Mouse (Mus musculus): ENCODE data around the gene Jarid2.

Gene Jarid2

GRCm38 (mm10) chr13:44774351-44774750, 45.1 kb downstream of the Jarid2 start:
- CTCF ChIA-PET = interaction anchor here (0.5 kb wide), 1 partner anchor 14 kb away, joined by 3 read pairs; no protein-coding TSS in a partner anchor

- CTCF ChIA-PET = interaction anchor here (1.1 kb wide), 1 partner anchor 451 kb away, joined by 3 read pairs; no protein-coding TSS in a partner anchor
Measured at GRCm38 (mm10) chr13:44775396-44775795, 46.1 kb downstream of the Jarid2 start.

DNA sequence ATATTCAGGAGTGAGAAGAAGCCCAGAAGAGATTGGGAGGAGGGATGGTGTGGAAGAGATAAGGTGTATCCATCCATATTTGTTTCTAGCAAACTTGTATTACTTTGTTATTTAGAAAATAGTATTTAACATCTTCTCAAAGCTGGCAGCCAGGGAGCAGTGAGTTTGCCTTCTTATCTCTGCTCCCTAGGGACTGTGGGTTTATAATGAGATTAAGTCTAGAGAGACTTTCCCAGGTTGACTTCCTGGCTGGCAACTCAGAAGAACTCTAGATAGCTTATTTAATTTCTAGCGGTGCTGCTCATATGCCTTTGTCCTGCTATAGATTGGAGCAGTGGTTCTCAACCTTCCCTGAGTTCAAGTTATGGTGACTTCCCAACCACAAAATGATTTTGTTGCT, 51.2 kb downstream of the Jarid2 start:
- CTCF ChIA-PET = interaction anchor here (0.6 kb wide), 1 partner anchor 1138 kb away, joined by 4 read pairs; no protein-coding TSS in a partner anchor

DNA sequence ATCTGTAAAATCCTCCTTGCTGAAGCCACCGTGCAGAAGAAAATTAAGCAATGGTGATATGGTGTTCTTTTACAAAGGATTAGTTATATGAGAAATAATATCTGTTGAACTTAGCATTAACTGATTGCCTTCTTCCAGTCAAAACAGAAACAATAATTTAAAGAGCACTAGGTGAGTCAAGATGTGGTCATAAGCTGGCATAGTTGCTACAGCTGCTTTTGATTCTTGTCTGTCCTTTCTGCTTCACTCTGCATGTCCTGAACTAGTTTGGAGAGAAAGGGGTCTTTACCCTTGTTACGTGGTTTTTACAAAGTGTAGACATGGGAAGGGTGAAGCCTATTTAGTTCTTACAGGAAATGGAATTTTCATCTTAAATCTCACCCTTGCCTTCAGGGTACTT, 51.9 kb downstream of the Jarid2 start:
- CTCF ChIA-PET = no interaction called here

DNA sequence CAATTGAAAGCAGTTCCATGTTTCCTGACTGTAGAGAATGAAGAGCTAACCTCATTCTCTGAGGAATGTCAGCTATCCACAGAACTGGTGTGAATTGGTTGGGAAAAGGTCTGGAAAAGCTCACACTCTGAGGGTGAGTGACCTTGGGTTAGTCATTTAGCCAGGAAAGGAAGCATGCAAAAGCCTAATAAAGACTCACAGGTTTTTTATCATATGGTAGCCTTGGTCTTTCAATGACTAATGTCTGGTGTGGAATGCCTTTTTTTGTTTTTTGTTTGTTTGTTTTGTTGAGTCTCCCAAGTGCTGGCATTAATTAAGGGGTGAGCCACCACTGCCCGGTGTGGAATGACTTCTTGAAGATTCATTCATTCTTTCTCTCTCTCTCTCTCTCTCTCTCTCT, 55.3 kb downstream of the Jarid2 start:
- CTCF ChIA-PET = interaction anchor here (0.7 kb wide), 1 partner anchor 686 kb away, joined by 3 read pairs; no protein-coding TSS in a partner anchor

DNA sequence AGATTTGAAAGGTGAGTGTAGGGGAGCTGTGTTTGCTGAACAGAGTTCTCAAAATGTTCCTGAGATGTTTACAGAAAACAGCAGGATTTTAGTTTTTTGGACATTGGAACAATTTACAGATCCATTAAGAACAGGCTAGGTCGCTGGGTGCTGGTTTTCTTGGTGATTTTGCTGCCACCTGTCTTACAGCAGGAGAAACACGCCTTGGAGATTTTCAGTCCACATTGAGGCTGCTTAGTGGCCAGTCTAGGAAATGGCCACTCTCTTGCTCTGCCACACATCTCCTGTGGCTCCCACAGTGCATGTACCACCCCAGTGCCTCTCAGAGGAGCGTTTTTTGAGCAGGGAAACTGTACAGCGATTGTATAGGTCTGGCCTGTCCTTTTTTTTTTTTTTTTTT, 57.0 kb downstream of the Jarid2 start:
- CTCF ChIA-PET = interaction anchor here (0.7 to 1.3 kb wide), 3 partner anchors 10 to 25 kb away, joined by 3 to 9 read pairs (median 7); no protein-coding TSS in a partner anchor

DNA sequence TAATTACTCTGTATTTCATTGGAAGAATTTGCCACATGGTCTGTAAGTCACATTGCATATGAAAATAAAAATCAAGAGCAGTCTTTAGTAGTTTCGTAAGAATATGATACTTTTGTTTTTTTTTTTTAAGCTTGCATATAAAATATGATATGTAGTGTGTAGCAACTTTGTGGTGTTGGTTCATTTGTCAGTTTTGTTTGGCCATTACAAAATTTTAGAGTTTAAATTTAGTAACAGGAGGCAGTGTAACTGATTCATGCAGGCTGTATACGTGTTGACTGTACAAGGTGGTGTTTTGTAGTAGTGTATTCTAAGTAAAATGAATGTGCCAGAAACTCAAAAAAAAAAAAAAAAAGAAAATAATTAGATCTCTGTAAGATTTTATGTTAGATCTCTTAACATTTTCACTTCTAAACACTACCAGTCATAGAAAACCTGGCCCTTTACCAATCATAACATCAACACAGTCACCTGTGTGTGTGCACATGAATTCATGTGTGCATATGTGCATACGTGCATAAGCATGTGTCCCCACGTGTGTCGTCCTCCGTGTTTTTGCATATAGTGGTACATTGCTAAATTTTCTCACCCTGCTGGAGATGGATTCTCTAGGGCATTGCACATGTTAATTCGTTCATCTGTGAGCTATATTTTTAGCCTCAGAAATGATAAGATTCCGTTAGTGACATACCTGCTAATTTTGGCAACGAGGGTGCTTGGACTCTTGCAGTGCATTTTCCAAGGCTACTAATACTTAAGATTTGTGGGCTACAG, 59.3 kb downstream of the Jarid2 start:
- CTCF ChIA-PET = interaction anchor here (0.6 kb wide), 2 partner anchors 9 to 27 kb away, joined by 3 to 5 read pairs; no protein-coding TSS in a partner anchor

- CTCF ChIA-PET = no interaction called here
Measured at GRCm38 (mm10) chr13:44789982-44790381, 60.7 kb downstream of the Jarid2 start.

DNA sequence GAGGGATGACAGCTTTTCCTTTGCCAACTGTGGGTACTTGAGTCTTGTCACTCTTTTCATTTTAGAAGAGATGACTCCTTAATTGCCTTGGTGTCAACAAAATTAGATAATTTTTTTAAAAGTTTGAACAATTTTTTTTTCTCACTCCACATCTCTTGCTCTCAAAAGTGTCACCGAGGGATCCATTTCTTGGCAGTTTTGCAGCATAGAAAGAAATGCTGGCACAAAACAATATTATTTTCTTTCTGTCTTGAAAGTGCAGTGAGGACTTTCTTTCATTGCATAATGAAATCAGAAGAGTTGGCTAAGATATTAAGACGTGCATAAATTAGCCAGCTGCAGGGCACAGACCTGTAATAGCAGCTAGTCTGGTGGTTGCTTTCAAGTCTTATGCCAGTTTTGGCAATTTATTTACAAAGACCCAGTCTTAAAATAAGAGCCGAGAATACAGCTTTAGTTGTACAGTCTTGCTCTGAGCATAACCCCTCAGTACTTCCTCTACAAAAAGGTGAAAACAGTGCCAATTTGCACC, 63.2 kb downstream of the Jarid2 start:
- CTCF ChIA-PET = no interaction called here

GRCm38 (mm10) chr13:44795891-44796290, 66.6 kb downstream of the Jarid2 start:
- CTCF ChIA-PET = interaction anchor here (0.6 kb wide), 1 partner anchor 9 kb away, joined by 9 read pairs; no protein-coding TSS in a partner anchor

DNA sequence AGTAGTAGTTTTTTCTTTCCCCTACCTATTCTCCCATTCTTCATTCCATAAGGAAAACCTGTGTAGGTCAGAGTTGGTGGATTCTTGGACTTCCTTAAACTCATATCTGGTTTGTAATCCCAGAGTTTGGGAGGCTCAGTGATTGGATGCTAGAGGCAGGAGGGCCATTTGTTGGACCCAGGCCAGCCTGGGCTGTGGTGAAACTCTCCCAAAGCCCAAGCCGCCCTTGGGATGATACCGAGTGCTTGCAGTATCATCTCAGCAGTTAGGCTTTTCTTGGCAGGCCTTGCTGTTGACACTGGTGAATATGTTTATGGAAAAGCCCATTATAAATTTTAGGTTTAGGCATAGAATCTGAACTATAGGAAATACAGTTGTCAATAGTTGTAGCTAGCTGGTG, 67.5 kb downstream of the Jarid2 start:
- CTCF ChIA-PET = no interaction called here

- CTCF ChIA-PET = interaction anchor here (0.7 kb wide), 1 partner anchor 179 kb away, joined by 3 read pairs; no protein-coding TSS in a partner anchor
Measured at GRCm38 (mm10) chr13:44798280-44798679, 69.0 kb downstream of the Jarid2 start.

GRCm38 (mm10) chr13:44799166-44799565, 69.9 kb downstream of the Jarid2 start:
- CTCF ChIA-PET = interaction anchor here (0.5 to 1.5 kb wide), 5 partner anchors 10 to 178 kb away, joined by 3 to 5 read pairs (median 4); no protein-coding TSS in a partner anchor

DNA sequence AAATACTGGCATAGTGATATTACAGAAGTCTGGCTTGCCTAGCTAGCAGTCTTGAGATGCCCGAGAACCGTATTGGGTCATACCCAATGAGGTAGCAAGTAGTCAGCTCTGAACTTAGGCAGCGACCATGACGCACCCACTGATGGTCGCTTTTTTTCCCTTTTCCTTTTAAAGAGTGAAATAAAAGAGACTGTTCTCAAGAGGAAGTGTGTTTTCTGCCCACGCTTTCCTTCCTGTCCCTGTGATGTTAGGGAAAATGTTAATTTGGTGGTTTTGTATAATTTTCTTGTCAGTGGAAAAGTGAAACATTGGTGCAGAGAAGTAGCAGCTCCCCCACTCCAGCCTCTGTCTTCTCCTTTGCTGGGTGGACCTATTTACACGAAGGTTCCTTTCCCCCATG, 70.8 kb downstream of the Jarid2 start:
- CTCF ChIA-PET = interaction anchor here (0.5 to 1.5 kb wide), 3 partner anchors 9 to 69 kb away, joined by 3 to 5 read pairs (median 4); no protein-coding TSS in a partner anchor

- CTCF ChIA-PET = interaction anchor here (0.9 kb wide), 1 partner anchor 72 kb away, joined by 10 read pairs; no protein-coding TSS in a partner anchor
Measured at GRCm38 (mm10) chr13:44804876-44805275, 75.6 kb downstream of the Jarid2 start.

DNA sequence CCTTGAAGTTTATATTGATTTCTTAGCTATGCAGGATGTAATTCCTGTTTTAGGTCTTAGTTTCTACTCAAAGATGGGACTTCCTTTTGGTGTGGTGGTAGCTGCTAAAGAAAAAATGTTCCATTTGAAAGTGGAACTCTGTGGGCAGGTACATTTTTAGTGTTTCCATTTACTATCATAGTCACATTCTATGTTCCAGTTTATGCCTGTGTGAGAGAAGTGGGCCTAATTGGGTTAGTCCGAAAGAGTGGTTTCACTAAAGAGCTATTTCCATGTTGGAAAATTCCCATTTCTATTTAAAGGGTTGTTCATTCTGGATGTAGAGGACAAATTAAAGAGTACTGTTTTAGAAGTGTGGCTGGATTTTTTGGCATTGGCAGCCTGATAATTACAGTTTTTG, 79.0 kb downstream of the Jarid2 start:
- CTCF ChIA-PET = interaction anchor here (0.6 to 1.2 kb wide), 2 partner anchors 8 to 269 kb away, joined by 3 to 5 read pairs; no protein-coding TSS in a partner anchor

GRCm38 (mm10) chr13:44811021-44811420, 81.7 kb downstream of the Jarid2 start:
- CTCF ChIA-PET = no interaction called here

- CTCF ChIA-PET = no interaction called here
Measured at GRCm38 (mm10) chr13:44811601-44812000, 82.3 kb downstream of the Jarid2 start.

GRCm38 (mm10) chr13:44812381-44812780, 83.1 kb downstream of the Jarid2 start:
- CTCF ChIA-PET = interaction anchor here (0.7 kb wide), 1 partner anchor 1251 kb away, joined by 3 read pairs; no protein-coding TSS in a partner anchor

DNA sequence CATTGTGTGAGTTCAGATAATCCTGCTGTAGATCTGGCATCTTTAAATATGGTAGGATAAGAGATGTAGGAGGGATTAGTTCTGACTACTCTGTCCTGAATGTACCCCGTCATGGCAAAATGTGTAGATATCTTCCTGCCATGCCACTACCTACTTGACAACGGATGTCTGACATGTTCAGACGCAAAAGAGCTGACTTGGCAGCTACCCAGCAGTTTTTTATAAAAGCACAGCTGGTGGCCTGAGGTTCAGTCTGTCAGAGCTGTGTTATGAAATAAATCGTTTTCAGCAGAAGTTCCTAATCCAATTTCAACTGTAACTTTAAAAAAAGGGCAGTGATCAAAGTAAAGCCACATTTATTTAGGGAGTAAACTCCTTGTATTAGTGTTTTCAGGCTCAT, 90.1 kb downstream of the Jarid2 start:
- CTCF ChIA-PET = interaction anchor here (0.5 kb wide), 1 partner anchor 71 kb away, joined by 3 read pairs; no protein-coding TSS in a partner anchor

- CTCF ChIA-PET = no interaction called here
Measured at GRCm38 (mm10) chr13:44822578-44822977, 93.3 kb downstream of the Jarid2 start.

DNA sequence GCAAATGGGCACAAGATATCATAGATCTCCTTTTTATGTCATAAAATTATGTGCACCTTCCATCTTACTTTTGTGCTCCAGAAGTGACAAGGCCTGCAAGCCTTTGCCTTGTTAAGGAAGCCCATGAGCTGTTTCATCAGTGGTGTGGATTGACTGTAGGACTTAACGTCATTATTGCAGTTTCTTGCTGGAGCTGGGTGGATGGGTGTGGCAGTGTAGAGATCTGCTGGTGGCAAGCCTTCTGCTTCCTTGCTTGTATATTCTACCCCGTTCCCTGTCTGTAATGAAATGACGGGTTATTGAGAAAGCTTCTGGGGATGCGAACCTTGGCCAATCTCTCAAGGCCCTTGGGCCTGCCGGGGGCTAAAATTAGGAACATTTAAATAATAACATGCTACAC, 99.6 kb downstream of the Jarid2 start:
- CTCF ChIA-PET = interaction anchor here (0.6 kb wide), 1 partner anchor 831 kb away, joined by 3 read pairs; no protein-coding TSS in a partner anchor
